Mouse (Mus musculus) CH12.LX (cell line): ENCODE results near the gene Prkn.

Experiments used
- CTCF ChIP-seq, 2 experiments: IDR thresholded peaks in 1 of 2; conservative IDR thresholded peaks in 1 of 2; 2 replicates each; pipeline ENCODE4 v1.5.1; 2011 to 2012; ENCODE audit warnings: low read depth in 2 of 2, low read length in 2 of 2, improper control_type of control experiment in 1 of 2, inconsistent platforms in 1 of 2, mild to moderate bottlenecking in 1 of 2, moderate library complexity in 1 of 2
- ELF1 ChIP-seq: IDR thresholded peaks from 2 replicates; pipeline ENCODE4 v1.6.1; 2014; ENCODE audit warnings: low read depth, mild to moderate bottlenecking, inconsistent platforms, low read length, improper control_type of control experiment
- MAFK ChIP-seq: IDR thresholded peaks from 2 replicates; pipeline ENCODE4 v1.6.1; 2011; ENCODE audit warnings: low read length, improper control_type of control experiment; ENCODE audit not compliant: insufficient replicate concordance
- POLR2A ChIP-seq: IDR thresholded peaks from 2 replicates; pipeline ENCODE4 v1.6.1; 2011; ENCODE audit warnings: low read depth, mild to moderate bottlenecking, improper control_type of control experiment, low read length
- POLR2AphosphoS2 ChIP-seq: IDR thresholded peaks from 2 replicates; pipeline ENCODE4 v1.6.1; 2011; ENCODE audit warnings: low read depth, low read length, improper control_type of control experiment
- ZC3H11A ChIP-seq: IDR thresholded peaks from 2 replicates; pipeline ENCODE4 v1.6.1; 2012; ENCODE audit warnings: low read depth, mild to moderate bottlenecking, inconsistent platforms, low read length, improper control_type of control experiment
- ZKSCAN1 ChIP-seq: IDR thresholded peaks from 2 replicates; pipeline ENCODE4 v1.6.1; 2012; ENCODE audit warnings: low read depth, inconsistent platforms, low read length, improper control_type of control experiment, borderline replicate concordance

DNA sequence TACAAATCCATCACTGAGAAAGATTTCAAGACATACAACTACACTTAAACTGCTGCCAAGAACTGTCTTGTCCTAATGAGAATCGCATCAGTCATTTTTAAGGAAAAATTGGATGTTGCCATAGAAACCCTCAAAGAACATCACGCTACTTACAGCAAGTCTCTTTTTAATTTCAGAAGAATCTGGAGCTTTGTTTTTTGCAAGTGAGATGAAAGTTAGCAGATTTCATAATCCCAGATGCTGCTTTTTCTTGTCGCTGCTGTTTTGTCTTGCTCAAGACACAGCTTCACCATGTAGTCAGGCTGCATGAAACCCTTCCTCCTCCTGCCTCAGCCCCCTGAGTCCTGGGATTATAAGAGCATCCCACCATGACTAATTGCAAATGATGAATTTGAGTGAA is 373.5 kb downstream of the Prkn start:
- TF ChIP-seq POLR2A (no peak), ZKSCAN1 (no peak), CTCF (conservative IDR thresholded peaks at IDR 0.05 in 1 of 2, IDR thresholded peaks at IDR 0.05 in 1 of 2; ENCODE audit: low read depth in 2 of 2, low read length in 2 of 2) (no peak), ELF1 (no peak), MAFK (no peak), POLR2AphosphoS2 (no peak), ZC3H11A (no peak)
